Mouse (Mus musculus): ENCODE measurements around the gene Mbd6. TPM values are rescaled to one million over a fixed set of nuclear protein-coding genes. Genes with fewer than 3 reads are reported as not detected.
"Not testable (repeated sequence)": the region's sequence is repeated elsewhere in the genome, so short reads cannot be mapped to it uniquely, and the experiment has no call there.

The Mbd6 gene
- total RNA-seq, 4 experiments from 2014 or later, result 16.0 to 20.8 (median 17.4) TPM

- DNase-seq (ENCODE audit: low spot score in 2 of 2), result not testable (repeated sequence)
These were observed 24.7 kb upstream of the Mbd6 start for GRCm38 (mm10) chr10:127313516-127313915.

GRCm38 (mm10) chr10:127312858-127313257 lies 24.0 kb upstream of the Mbd6 start:
- DNase-seq (ENCODE audit: low spot score in 2 of 2), result no peak

DNA sequence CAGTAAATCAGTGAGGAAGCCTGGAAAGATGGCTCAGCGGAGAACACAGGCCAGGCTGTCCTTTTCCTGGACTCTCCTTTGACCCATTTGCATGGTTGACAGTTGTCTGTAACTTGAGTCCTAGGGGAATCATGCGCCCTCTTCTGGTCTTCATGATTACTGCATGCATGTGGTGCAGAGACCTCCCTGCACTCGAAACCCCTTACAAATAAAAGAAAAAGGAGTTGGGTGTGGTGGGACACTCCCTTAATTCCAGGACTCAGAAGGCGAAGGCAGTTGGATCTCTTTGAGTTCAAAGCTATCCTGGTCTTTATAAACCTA lies 23.5 kb upstream of the Mbd6 start:
- DNase-seq (ENCODE audit: low spot score in 2 of 2), result peak; percentile 78 to 80

DNA sequence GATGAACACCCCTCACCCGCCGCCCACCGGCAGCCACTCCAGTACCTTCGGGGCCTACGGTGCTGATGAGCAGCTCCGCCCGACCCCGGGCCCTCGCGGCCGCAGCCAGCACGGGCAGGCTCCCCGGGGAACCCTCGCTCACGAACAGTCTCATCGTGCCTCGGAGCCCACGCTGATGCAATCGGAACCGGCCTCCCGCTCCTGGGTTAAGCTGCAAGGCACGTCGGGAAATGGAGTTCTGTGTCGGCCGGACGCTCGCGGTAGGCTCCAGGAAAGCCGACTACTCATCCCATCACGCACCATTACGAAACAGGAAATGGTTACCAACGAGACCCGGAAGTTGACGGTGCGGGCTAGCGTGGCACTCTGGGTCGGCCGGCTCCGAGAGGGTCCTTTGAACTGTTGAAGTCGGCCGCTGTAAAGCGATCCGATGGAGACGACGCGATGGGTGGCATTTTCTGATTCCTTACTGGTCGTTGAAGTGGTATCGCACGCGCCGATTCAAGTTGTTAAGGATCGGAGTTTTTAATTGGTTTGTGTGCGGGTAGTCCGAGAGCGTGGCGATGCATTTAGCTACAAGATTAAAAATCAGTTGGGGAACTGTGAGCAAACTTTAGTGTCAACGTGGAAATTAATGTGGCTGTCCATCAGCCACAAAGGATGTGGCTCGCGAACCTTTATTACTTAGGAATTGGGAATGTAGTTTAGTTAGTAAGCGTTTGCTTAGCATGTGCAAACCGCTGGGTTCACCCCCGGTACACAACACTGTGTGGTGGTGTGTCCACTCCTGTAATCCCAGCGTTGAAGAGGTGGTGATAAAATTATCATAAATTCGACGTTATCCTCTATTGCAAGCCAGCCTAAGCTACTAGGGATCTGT lies 22.9 kb upstream of the Mbd6 start, which contains the start of gene Mars:
Mars (minus strand) TSS at position 311 of the 880 bp plus-strand sequence.
- peak; percentile 93 to 94 for DNase-seq (ENCODE audit: low spot score in 2 of 2)

DNA sequence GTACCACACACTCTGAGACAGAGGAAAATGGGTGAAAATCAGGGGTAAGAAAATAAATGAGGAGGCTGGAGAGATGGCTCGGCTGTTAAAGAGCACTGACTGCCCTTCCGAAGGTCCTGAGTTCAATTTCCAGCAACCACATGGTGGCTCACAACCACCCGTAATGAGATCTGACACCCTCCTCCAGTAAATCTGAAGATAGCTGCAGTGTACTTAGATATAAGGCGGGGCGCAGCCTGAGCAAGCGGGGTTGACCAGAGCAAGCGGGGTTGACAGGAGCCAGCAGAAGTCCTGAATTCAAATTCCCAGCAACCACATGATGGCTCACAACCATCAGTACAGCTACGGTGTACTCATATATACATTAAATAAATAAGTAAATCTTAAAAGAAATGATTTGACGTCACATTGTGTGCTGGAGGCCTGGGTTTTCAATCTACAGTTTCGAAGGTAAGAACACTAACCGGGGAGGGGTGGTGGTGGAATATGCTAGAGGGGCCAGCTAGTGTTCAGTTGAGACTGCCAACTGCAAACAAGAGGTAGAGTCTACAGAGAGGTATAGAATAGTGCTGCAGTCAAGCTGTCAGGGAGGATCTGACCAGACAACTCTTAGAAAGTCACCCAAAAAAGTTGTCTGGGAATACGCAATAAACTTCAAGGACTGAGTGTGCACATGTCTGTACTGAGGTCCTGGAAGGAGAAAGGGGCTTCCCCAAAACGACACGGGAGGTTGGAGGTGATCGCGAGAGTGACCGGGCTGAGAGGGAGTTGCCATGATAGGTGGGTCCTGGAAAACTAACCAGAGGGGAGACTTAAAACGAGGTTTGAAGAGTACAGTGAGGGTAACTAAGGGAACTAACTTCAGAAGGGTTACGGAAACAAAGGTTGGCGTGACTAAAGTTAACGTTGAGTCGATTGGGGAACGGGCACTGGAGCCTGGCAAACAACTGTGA lies 22.0 kb upstream of the Mbd6 start:
- no peak for DNase-seq (ENCODE audit: low spot score in 2 of 2)

DNA sequence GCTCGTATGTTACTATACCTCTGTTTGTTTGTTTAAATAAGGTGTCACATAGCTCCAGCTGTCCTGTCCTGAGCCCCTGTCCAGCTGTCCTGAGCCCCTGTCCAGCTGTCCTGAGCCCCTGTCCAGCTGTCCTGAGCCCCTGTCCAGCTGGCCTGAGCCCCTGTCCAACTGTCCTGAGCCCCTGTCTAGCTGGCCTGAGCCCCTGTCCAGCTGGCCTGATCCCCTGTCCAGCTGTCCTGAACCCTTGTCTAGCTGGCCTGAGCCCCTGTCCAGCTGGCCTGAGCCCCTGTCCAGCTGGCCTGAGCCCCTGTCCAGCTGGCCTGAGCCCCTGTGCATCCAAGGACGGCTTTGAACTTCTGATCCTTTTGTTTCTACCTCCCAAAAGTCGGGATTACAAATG lies 20.3 kb upstream of the Mbd6 start:
- not testable (repeated sequence) for DNase-seq (ENCODE audit: low spot score in 2 of 2)

- DNase-seq (ENCODE audit: low spot score in 2 of 2), result no peak
These were observed 14.3 kb upstream of the Mbd6 start for GRCm38 (mm10) chr10:127303136-127303535.

DNA sequence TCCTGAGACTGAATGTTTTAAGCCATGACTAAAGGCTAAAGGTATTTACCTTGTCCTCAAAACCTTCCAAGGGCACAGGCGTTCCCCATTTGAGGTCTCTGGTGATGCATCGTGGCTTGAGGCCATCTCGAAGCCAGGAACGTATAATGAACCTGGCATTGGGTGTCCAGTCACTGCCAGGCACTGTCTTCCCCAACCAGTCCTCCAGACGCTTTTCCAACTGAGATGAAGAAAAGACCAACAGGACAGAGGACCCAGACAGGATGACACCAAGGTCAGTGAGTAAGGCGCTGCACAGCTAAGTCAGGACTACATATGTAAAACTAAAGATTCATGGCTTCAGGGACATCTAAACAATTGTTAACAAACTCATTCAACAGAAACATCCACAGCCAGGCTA lies 11.5 kb upstream of the Mbd6 start:
- no peak for DNase-seq (ENCODE audit: low spot score in 2 of 2)

DNA sequence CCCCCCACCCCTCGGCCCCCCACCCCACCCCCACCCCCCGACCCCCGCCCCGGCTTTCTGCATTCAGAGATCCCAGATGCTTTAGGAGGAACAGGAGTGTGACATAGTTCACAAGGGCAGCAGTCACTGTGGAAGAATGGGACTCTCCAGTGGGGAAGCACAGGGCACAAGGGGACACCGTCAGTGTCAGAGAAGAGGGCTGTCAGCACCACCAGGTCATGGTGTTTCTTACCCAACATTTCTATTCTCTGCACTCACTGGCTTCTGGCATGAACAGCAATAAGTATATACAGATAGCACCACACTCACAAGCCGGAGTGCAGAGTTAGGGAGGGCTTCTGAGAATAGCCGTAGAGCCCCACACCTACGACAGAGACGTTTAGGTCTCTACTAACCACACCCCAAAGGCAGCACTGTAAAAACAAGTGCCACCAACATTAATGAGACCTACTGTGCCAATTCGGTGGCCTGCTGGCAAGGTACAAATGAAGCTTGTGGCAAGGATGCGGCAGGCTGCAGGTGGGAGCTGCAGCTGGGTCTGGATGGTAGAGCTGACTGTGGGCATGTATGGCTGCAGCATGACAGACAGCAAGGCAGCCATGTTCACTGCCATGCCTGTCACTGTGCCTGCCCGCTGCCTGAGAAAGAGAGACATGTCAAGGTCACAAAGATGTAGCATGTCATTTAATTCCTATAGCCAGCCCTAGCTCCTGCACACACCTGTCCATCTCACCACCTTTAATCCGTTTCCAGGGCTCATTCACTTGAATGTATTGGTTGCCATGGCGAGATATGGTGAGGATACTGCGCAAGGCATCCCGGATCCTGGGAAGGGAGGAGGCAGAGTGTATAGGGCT lies 8.4 kb upstream of the Mbd6 start:
- DNase-seq (ENCODE audit: low spot score in 2 of 2), result no peak

DNA sequence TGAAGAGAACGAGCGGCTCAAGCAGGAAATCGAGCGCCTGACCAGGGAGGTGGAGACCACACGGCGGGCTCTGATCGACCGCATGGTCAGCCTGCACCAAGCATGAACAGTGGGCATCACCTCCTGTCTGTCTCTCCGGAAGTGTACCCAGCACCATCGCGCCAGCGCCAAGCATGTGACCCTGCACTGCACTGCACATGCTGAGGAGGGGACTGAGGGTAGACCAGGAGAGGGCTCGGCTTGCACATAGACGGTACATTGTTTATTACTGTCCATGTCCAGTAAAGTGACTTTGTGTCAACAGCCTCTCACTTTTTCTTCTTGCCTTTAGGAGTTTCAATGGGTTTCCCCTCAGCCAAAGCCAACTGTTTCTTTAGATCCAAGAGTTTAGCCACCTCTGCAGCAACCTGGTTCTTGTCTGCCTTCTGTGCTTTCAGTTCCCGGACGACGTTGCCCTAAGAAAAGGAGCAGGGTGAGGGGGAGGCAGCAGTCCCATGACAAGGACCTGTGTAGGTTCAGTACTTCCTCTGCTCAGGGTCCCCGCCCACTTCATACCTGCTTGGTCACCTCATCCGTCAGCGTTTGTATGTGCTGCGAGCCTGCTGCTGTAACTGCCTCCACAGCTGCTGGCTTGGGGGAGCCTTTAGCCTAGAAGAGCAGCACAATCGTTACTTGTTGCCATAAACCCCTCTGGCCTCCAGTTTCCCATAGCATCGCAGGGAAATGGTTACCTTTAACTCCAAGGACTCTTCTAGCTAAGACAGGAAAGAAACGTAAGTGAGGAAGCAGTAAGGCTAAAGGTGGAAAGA lies 7.4 kb upstream of the Mbd6 start:
- DNase-seq (ENCODE audit: low spot score in 2 of 2), result no peak

DNA sequence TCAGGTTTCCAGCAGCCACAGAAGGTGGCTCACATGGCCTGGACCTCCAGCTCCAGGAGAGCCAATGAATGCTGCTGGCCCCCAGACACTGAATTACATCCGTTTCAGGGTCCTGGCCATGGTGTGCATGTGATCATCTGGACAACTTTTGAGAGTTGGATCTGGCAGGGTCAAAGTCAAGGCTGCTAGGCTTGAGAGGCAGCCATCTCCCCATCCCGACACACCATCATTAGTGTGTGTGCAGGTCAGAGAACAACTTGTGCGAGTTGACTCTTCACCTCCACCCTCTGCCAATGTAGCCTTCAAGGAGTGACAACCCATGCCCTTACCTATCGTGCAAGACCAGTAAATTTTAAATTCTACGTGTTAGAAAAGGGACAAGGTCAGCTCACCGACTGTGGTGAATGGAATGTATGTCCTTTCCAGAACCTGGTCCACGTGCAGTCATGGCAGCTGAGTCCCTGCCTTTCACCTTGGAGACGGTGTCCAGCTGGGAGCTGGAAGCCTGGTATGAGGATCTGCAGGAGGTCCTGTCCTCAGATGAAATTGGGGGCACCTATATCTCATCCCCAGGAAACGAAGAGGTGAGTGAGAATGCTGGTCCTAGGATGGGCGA lies 6.2 kb upstream of the Mbd6 start:
- DNase-seq (ENCODE audit: low spot score in 2 of 2), result no peak

DNA sequence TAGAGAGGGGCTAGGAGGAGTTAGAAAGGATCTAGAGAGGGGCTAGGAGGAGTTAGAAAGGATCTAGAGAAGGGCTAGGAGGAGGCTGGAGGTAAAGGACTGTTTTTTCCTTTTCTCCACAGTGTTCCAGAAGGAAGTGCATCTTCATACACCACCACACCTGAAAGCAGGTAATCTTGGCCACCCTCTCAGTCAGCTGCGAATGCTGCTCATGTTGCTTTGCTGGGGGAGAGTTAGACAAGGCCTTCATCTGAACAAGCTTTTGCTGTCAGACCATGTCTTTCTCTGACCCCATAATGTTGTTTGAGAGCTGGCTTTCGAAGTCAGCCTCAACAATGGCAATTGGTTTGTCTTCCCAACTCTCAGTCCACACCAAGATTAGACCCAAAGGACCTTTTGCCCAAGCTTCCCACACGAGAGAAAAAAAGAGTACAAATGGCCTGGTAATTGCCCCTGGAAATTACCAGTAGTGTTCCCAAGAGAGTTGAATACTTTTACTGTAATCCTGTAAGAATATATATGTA lies 4.8 kb upstream of the Mbd6 start:
- no peak for DNase-seq (ENCODE audit: low spot score in 2 of 2)

DNA sequence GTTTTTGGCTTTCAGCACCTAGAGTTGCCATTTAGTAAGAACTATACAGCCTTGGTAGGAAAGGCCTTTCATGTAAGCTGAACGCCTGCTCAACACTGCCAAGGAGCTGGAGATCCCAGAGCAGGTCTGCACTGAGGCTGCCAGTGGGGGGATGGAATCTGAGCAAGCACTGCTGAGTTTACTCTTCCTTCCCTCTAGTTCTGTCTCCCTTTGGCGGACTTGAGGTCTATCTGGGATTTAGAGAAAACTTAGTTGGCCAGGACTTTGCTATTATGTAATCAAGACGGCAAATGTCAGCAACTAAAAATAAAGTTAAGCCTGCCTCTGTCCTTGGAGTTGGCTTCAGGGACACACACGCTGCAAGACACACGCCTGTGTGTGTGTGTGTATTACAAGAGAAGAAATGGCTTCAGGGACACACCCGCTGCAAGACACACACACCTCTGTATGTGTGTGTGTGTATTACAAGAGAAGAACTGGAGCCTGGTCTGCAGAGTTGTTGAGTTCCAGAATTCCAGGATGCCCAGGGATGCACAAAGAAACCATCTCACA lies 4.2 kb upstream of the Mbd6 start:
- DNase-seq (ENCODE audit: low spot score in 2 of 2), result peak; percentile 45 to 60

DNA sequence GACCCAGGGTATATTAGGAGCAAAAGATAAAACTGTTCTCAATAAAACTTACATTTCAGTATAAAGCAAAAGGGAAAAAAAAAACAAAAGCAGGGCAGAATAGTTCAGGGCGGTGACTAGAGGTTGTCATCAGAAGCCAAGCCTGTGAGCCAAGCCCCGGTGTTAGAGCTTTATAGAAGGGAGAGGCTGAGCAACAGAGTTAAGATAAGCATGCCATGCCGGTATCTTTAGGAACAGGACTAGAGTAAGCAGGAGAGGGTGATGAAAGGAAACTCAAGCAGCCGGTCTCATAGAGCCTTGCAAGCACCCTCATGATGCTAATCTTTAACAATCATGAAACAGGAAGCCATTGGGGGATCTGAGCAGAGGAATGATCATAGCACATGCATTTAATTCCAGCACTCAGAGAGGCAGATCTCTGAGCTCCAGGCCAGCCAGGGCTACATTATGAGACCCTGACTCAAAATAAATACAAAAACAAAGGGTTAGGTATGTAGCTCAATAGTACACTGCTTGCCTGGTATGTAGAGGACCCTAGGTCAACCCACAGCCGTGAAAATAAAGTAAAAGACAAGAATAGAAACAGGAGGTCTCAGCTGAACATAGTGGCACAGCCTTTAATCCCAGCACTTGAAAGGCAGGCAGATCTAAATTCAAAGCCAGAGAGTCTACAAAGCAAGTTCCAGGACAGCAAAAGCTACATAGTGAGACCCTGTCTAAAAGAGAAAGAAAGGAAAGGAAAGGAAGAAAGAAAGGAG lies 3.2 kb upstream of the Mbd6 start:
- no peak for DNase-seq (ENCODE audit: low spot score in 2 of 2)

DNA sequence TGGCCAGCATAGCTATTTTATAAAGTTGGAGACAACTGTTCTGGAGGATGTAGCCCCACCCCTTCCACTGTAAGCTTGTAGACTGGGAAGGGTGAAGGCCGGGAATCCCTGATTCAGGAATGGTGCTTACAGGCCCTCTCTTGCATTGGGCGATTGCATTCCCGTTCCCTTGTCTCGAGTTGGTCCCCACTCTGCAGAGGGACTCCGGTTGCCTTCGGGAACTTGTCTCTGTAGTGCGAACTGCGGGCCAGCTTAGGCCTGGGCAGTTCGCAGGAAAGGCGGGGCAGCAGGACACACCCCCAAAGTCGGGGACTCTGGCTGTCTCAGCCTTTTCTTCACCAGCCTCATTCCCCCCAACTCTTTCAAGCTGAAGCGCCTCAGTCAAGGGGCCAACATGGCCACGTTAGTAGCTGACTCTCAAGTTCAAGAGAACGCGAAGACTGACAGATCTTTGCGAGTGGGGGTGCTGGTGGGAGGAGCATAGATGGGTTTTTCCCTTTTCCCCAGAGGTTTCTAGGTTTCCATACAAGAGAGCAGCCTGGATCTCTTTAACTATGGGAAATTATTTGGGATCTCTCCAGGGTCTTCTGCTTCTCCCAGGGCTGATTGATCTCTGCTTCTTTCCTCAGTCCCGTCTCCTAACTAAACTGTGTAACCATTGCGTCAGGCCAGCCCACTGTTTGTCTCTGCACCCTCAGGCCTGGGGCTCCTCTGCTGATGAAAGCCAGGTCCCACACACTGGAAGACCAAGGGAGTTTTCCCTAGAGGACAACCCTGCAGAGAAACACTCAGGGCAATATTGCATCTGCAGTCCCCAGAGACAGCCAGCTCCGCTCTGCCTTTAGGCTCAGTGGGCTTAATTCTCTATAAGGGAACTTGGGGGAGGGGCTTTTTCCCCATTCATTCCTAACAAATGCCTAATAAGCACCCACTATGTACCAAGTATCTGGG lies 2.4 kb upstream of the Mbd6 start:
- peak in 1 of 2 experiments; percentile 53 for DNase-seq (ENCODE audit: low spot score in 2 of 2)

DNA sequence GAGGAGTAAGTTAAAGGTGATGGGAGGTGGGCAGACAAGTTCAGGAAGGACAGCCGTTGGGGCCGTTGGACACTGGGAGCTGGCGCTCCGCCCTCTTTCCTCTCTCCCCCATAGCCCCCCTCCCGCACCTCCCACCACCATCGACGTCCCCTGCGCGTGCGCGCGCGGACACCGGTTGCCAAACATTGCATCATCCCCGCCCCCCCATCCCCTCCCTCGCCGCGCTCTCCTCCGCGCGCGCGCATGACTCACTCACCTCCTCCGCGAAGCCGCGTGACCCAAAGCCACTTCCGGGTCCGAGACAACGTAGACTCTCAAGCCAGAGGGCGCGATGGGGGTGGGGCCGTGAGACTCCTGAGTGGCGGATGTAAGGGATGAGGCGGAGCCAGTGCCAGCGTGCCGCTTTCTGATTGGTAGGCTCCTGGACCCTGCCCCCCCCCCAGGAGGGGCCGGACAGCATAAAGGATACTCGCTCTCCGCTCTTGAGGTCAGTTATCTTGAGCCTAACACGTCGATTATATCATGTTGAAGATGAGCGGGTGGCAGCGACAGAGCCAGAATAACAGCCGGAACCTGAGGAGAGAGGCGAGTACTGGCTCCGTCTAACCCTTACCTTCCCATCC lies 1.6 kb upstream of the Mbd6 start:
- peak; percentile 100 for DNase-seq (ENCODE audit: low spot score in 2 of 2)

DNA sequence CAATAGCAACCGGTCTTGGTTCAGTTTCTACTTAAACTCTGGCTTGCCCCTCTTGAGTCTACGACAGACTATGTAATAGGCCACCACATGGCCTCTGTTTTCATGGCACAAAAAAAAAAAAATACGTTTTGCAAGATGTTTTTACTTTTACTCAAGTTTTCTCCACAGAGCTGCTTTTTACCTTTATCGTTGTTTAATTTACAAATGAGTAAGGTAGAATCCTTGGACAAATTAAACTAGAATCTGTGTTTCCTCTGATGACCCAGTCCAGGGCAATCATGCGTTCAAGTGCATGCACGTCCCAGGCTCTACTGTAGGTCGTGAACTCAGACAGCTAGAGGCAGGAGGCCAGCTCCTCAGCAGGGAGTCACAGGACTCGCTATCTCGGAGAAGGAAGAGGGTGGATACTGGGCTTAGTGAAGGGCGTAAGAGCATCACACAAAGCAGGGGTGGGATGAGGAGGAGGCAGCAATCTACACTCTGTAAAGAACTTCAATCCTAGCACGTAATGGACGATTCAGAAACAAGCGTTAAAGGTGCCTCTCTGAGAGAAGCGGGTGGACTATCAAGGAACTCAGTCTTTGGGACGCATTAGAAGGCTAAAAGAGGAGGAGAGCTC lies 864 bp upstream of the Mbd6 start:
- DNase-seq (ENCODE audit: low spot score in 2 of 2), result peak; percentile 54 to 70

Data from gastrocnemius, adult 8-10 months (tissue).